Mouse (Mus musculus): ENCODE measurements at regions not wholly inside any gene's neighbourhood (a gene's known extent, or its start where the extent isn't known, plus 50 kb on each side); places are given as distances from the start of the nearest gene placed in this dataset.

DNA sequence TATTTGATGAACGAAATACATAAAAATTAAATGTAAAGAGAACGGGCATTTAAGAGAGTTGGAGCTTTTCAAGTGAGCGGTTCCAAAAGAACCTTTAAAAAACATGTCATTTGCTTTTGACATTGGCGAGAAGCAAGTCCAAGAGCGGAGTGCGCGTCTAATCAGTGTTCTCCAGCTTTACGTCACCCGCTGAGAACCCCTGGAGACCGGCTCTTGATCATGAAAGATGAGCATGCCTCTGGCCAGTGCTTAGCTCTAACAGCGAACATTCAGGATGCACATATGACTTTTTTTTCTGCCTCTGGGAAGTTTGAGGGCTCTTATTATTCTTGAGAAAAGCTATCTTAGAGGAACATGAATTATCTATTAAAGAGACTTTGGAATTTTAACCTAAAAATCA lies 95.2 kb upstream of the Fam98a start:
- no peak for DNase-seq
- no peak overlapping the region for H3K4me3 ChIP-seq
- intact Hi-C loops (cut with DNase I), result no loop called here
- no peak overlapping the region for H3K27ac ChIP-seq
- TF ChIP-seq CTCF (IDR thresholded peaks at IDR 0.05), result no peak

DNA sequence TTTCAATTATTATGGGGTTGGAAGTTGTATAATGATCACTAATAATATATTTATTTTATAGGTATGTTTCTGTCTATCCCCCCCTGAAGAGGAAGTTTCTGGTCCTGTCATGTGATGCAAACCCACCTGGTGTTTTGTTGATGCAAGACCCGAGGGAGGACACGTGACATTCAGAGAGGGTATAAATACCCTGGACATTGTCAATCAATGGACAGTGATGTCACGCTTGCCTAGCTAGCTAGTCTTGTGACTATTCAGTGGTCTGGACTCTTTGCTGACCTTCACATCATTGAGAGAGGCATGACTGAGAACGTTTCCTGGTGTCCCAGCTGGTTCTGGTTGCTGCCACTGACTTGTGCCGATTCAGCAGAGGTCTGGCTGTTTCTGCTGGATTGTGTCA lies 93.0 kb upstream of the Fam98a start:
- Histone ChIP-seq H3K4me3 (no peak overlapping the region), H3K27ac (no peak overlapping the region)
- no peak for TF ChIP-seq CTCF (IDR thresholded peaks at IDR 0.05)
- intact Hi-C loops (cut with DNase I), result no loop called here
- DNase-seq, result no peak

DNA sequence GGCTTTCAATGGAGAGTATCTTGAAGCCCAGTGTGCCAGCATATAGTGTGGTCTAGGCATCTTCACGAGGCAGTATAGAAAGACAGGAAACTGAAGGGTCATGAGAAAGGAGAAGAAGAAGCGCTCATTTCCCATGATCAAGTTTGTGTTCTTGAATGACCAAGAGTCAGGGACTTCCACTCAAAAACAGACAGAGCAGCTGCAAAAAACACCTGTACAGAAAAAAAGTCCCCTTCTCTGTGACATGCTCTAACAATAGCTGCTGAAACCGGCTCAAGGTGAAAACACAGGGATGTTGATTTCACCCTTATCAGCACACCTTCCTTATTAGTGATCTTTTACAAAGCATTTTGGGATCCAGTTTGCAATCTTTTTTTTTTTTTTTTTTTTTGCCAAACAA lies 90.6 kb upstream of the Fam98a start:
- no peak for TF ChIP-seq CTCF (IDR thresholded peaks at IDR 0.05)
- intact Hi-C loops (cut with DNase I), result no loop called here
- Histone ChIP-seq H3K4me3 (no peak overlapping the region), H3K27ac (no peak overlapping the region)
- no peak for DNase-seq

DNA sequence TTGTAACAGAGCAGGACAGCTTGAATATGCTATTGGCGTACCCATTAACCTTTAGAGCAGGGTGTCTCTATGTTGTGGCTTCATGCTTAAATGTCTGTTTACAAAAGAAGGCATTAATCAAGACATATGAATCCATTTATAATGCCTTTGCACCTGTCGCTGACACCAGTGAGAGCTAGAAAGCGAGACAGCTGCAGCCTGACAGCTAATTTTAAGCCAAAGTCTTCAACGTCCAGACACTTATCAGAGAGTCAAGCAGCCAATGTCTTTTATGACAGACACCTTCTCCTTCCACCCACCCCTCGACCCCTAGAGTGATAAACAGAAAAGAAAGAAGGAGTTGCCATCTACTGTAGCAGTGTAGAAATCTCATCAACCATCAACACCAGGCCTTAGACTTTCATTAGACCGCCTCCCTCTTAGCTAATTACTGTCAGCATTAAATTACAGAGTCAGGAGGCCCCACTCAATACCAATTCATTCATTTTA lies 89.3 kb upstream of the Fam98a start:
- DNase-seq, result no peak
- TF ChIP-seq CTCF (IDR thresholded peaks at IDR 0.05), result no peak
- Histone ChIP-seq H3K27ac (no peak overlapping the region), H3K4me3 (no peak overlapping the region)
- intact Hi-C loops (cut with DNase I), result no loop called here

DNA sequence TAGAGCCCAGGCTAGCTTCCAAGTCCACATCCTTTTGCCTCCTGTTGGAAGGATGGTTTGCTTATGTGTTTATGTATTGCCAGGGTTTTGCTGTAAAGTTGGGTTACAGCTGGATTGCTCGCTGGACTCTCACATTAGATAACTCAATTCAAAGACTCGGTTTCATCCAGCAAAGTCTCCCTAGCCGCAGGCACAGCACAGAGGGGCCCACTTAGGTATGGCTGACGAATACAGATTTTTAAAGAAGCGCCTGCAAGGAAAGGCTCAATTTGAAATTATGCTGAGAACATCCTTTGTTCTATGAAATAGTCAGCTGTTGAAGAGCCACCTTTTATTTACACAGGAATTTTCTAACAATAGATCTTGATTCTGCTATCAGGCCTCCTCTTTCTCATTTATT lies 88.8 kb upstream of the Fam98a start:
- no peak overlapping the region for H3K4me3 ChIP-seq
- intact Hi-C loops (cut with DNase I), result no loop called here
- TF ChIP-seq CTCF (IDR thresholded peaks at IDR 0.05), result no peak
- DNase-seq, result no peak
- H3K27ac ChIP-seq, result no peak overlapping the region

DNA sequence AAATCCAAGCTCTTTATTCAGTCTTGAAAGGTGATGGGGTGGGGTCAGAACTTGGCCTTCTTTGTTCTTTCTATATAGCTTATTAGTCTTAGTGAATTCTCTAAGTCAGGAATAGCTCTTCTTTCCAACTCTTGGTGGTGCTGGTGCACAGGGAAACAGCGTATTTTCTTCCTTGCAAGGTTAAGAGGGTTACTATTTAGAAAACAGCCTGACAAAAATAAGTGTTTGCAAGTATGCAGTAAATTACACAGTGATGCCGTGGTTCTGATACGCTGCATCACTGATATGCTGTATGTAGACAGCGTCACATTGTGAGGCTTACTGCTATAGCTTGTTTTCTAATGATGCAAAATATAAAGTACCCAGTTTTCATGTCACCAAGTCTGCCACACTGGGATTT lies 78.1 kb upstream of the Fam98a start:
- TF ChIP-seq CTCF (IDR thresholded peaks at IDR 0.05), result peak; percentile 30
- DNase-seq, result no peak
- Histone ChIP-seq H3K4me3 (no peak overlapping the region), H3K27ac (no peak overlapping the region)
- intact Hi-C loops (cut with DNase I), result no loop called here

DNA sequence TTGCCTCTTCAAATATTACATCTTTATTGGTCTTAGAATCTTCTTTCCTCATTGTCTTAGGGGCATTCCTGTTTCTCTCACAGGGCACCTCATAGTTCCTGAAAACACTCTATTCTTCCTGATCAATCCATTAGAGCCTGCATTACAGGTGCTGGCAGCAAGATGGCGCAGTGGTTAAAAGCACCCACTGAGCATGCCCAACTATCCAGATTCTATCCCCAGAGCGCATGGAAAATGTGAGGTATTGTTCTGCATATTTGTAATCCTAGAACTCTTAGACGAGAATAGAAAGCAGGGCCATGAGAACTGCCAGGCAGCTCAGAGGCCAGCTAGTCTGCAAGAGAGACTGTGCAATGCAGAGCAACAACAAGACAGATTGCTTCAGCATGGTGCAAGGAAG lies 67.7 kb upstream of the Fam98a start:
- H3K27ac ChIP-seq, result no peak overlapping the region
- peak; percentile 52 for TF ChIP-seq CTCF (IDR thresholded peaks at IDR 0.05)
- no peak for DNase-seq
- H3K4me3 ChIP-seq, result no peak overlapping the region
- intact Hi-C loops (cut with DNase I), result no loop called here

DNA sequence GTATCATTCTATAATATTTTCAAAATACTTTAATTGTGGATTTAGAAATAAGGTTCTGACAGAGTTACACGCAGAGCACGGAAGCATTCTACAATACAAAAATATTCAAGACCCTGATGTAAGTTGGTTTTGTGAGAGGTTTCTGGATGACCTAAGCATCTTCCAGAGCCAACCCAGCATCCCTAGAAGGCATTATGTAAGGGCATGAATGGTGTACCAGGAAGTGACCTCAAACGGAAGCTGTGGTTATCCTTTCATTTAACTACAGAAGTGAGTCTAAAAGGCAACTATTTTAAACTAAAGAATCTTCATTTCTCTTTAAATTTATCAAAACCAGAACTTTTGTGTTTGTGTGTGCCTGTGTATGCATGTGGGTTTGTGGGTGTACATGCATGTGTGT lies 66.8 kb upstream of the Fam98a start:
- Histone ChIP-seq H3K4me3 (no peak overlapping the region), H3K27ac (no peak overlapping the region)
- no peak for TF ChIP-seq CTCF (IDR thresholded peaks at IDR 0.05)
- intact Hi-C loops (cut with DNase I), result no loop called here
- DNase-seq, result no peak

DNA sequence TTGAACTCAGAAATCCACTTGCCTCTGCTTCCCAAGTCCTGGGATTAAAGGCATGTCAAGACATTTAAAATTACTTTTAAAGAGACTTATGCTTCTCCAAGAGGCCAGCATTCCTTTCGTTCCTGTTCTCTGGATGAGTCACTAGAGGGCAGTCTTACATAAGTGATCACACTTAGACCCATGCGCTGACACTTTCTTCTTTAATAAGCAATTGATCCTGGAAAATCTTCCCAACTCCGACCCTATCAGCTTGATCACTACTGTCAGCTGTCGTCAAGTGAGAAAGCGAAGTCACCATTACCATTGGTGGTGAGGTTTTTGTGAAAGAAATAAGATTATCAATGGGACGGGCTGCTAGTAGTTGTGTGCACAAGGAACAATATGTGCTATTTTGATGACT lies 65.5 kb upstream of the Fam98a start:
- no peak for DNase-seq
- peak; percentile 81 for TF ChIP-seq CTCF (IDR thresholded peaks at IDR 0.05)
- H3K27ac ChIP-seq, result no peak overlapping the region
- H3K4me3 ChIP-seq, result no peak overlapping the region
- intact Hi-C loops (cut with DNase I), result no loop called here

DNA sequence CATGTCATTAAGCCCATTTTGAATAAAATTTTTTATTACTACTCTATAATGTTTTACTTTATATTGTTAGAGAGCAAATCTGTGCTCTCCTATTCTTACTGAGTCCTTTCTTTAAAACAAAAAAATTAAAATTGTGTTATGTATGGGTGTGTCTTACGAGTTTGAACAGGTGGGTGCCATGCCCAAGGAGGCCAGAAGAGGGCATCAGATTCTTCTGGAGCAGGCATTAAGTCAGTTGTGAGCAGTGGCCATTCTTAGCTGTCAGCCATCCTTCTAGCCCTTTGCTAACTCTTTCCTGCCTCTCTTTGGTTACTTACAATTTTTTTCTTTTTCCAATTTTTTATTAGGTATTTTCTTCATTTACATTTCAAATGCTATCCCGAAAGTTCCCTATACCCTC lies 63.6 kb upstream of the Fam98a start:
- intact Hi-C loops (cut with DNase I), result no loop called here
- TF ChIP-seq CTCF (IDR thresholded peaks at IDR 0.05), result peak; percentile 62
- no peak overlapping the region for H3K4me3 ChIP-seq

DNA sequence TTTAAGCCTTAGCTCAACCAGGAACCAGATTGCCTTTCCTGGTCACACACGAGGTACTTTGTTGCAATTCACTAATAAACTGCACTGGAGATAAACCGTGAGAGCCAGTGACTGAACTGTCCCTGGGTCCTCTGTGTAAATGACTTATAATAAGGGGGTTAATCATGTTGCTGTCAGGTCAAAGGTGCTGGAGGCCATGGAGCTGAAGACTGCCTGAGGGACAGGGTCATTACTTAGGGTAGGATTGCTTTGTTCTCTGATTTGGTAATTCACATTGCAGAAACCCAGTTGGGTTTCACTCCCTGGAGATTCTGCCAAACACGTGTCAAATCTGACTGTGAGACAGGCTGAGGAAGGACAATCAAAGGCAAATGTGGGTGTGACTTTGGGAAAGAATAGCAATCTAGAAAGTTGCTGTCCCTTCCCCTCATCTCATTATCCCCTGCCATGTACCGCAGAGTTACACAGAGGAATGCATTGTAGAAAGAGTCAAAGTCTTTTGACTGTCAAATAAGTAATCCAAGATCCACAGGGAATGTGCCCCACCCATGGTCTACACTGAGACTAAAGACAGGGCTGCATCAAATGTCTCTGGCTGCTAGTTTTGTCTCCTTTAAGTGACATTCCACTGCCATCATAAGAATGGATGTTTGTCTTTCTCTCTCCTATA lies 51.8 kb upstream of the Fam98a start:
- intact Hi-C loops (cut with DNase I), result no loop called here
- no peak for TF ChIP-seq CTCF (IDR thresholded peaks at IDR 0.05)
- DNase-seq, result no peak

More for the DNA sequence above, 63.6 kb upstream of the Fam98a start:
- DNase-seq, result peak; percentile 30
- no peak overlapping the region for H3K27ac ChIP-seq

More for the DNA sequence above, 51.8 kb upstream of the Fam98a start:
- H3K27ac ChIP-seq, result no peak overlapping the region
- no peak overlapping the region for H3K4me3 ChIP-seq

Data from gastrocnemius, adult 2 months (tissue).